Mouse (Mus musculus): ENCODE measurements around the gene Hhat. TPM values are rescaled to one million over a fixed set of nuclear protein-coding genes. Genes with fewer than 3 reads are reported as not detected.

The Hhat gene
- total and polyA plus RNA-seq, 3 experiments: 0.21 to 1.2 (median 1.1) TPM

- H3K27me3 ChIP-seq (replicated peaks): peaks cover 2% of the 10 kb centered on the region
- dilution Hi-C loops (cut with MboI; ENCODE audit: extremely low pct_ligation_motif_present, extremely low pct_unique_long_range_greater_than_20kb, low sequenced_read_pairs): no loop called here
Observed at GRCm38 (mm10) chr1:192682219-192682951, 88.6 kb downstream of the Hhat start.

GRCm38 (mm10) chr1:192677236-192677635, 93.8 kb downstream of the Hhat start:
- in situ Hi-C loops (cut with MboI; ENCODE audit: low pct_ligation_motif_present, low pct_unique_long_range_greater_than_20kb, low sequenced_read_pairs) (no loop called here), dilution Hi-C loops (cut with MboI; ENCODE audit: extremely low pct_ligation_motif_present, extremely low pct_unique_long_range_greater_than_20kb, low sequenced_read_pairs) (no loop called here)
- TF ChIP-seq POLR2A (IDR thresholded peaks at IDR 0.05; ENCODE audit: low read depth, low read length) (no peak), ELF1 (IDR thresholded peaks at IDR 0.05; ENCODE audit: low read depth, low read length) (no peak)
- Histone ChIP-seq H3K27me3 (replicated peaks) (peaks cover 20% of the 10 kb centered on the region), H3K36me3 (replicated peaks in 1 of 2; ENCODE audit: control insufficient read depth in 1 of 2, insufficient read depth in 1 of 2, low read length in 1 of 2) (no peaks in the 10 kb centered on the region), H3K79me2 (replicated peaks; ENCODE audit: control insufficient read depth, extremely low read depth, insufficient read depth, poor library complexity, severe bottlenecking) (no peaks in the 10 kb centered on the region), H3K4me2 (ENCODE audit: insufficient read depth, low read depth, poor library complexity, severe bottlenecking) (no peak overlapping the region), H3K9ac (ENCODE audit: insufficient read depth, low read depth) (no peak overlapping the region), H3K4me1 (ENCODE audit: control insufficient read depth in 1 of 2, insufficient read depth in 2 of 2) (no peaks in the 10 kb centered on the region), H3K9me3 (replicated peaks; ENCODE audit: low read length) (peaks cover 9% of the 10 kb centered on the region), H3K4me3 (replicated peaks in 1 of 3; ENCODE audit: low read depth in 2 of 3, low read length in 2 of 3, poor library complexity in 1 of 3) (no peak overlapping the region), H3K27ac (ENCODE audit: insufficient read depth, low read depth) (no peak overlapping the region)
- DNase-seq (ENCODE audit: extremely low read depth): no peak

More at GRCm38 (mm10) chr1:192682219-192682951, 88.6 kb downstream of the Hhat start:
- Histone ChIP-seq H3K79me2 (replicated peaks; ENCODE audit: control insufficient read depth, extremely low read depth, insufficient read depth, poor library complexity, severe bottlenecking) (no peaks in the 10 kb centered on the region), H3K9me3 (replicated peaks; ENCODE audit: low read length) (no peaks in the 10 kb centered on the region), H3K4me3 (replicated peaks in 1 of 3; ENCODE audit: low read depth in 2 of 3, low read length in 2 of 3, poor library complexity in 1 of 3) (no peak overlapping the region), H3K9ac (ENCODE audit: insufficient read depth, low read depth) (no peak overlapping the region), H3K27ac (ENCODE audit: insufficient read depth, low read depth) (no peak overlapping the region), H3K4me1 (ENCODE audit: control insufficient read depth in 1 of 2, insufficient read depth in 2 of 2) (no peaks in the 10 kb centered on the region), H3K36me3 (replicated peaks in 1 of 2; ENCODE audit: control insufficient read depth in 1 of 2, insufficient read depth in 1 of 2, low read length in 1 of 2) (no peaks in the 10 kb centered on the region), H3K4me2 (ENCODE audit: insufficient read depth, low read depth, poor library complexity, severe bottlenecking) (no peak overlapping the region)
- no peak for TF ChIP-seq NRF1 (IDR thresholded peaks at IDR 0.05; ENCODE audit: low read depth, low read length)
- no peak for TF ChIP-seq HCFC1 (IDR thresholded peaks at IDR 0.05; ENCODE audit: low read depth, low read length)
- TF ChIP-seq MAX (IDR thresholded peaks at IDR 0.05; ENCODE audit: low read length): no peak
- no peak for TF ChIP-seq TCF12 (IDR thresholded peaks at IDR 0.05; ENCODE audit: low read depth, low read length)
- no peak for TF ChIP-seq ZC3H11A (IDR thresholded peaks at IDR 0.05; ENCODE audit: low read depth, low read length)
- TF ChIP-seq SIN3A (IDR thresholded peaks at IDR 0.05; ENCODE audit: low read length): no peak
- no peak for TF ChIP-seq ZMIZ1 (IDR thresholded peaks at IDR 0.05; ENCODE audit: low read depth, low read length)
- no peak for TF ChIP-seq IRF4 (IDR thresholded peaks at IDR 0.05; ENCODE audit: low read depth, low read length)
- TF ChIP-seq JUN (IDR thresholded peaks at IDR 0.05; ENCODE audit: insufficient read depth, low read depth, low read length): no peak
- no peak for TF ChIP-seq ETS1 (conservative IDR thresholded peaks at IDR 0.05; ENCODE audit: low read depth, low read length)
- no peak for TF ChIP-seq ZKSCAN1 (IDR thresholded peaks at IDR 0.05; ENCODE audit: borderline replicate concordance, low read depth, low read length)
- TF ChIP-seq NELFE (IDR thresholded peaks at IDR 0.05; ENCODE audit: low read depth, low read length): no peak
- TF ChIP-seq CTCF (conservative IDR thresholded peaks at IDR 0.05 in 1 of 2, IDR thresholded peaks at IDR 0.05 in 1 of 2; ENCODE audit: low read depth in 2 of 2, low read length in 2 of 2): no peak
- no peak for TF ChIP-seq ELF1 (IDR thresholded peaks at IDR 0.05; ENCODE audit: low read depth, low read length)
- no peak for TF ChIP-seq ZNF384 (IDR thresholded peaks at IDR 0.05; ENCODE audit: low read depth, low read length)
- TF ChIP-seq USF2 (conservative IDR thresholded peaks at IDR 0.05; ENCODE audit: low read depth, low read length): no peak
- no peak for TF ChIP-seq TBP (conservative IDR thresholded peaks at IDR 0.05; ENCODE audit: low read depth, low read length)
- no peak for TF ChIP-seq KAT2A (IDR thresholded peaks at IDR 0.05; ENCODE audit: insufficient replicate concordance, low read length)
- TF ChIP-seq SMC3 (IDR thresholded peaks at IDR 0.05; ENCODE audit: low read depth, low read length): no peak
- TF ChIP-seq POLR2AphosphoS2 (IDR thresholded peaks at IDR 0.05; ENCODE audit: low read depth, low read length): no peak
- in situ Hi-C loops (cut with MboI; ENCODE audit: low pct_ligation_motif_present, low pct_unique_long_range_greater_than_20kb, low sequenced_read_pairs): no loop called here
- DNase-seq (ENCODE audit: extremely low read depth): no peak
